Mouse (Mus musculus): ENCODE data around the gene Gm11733.

Gene Gm11733

DNA sequence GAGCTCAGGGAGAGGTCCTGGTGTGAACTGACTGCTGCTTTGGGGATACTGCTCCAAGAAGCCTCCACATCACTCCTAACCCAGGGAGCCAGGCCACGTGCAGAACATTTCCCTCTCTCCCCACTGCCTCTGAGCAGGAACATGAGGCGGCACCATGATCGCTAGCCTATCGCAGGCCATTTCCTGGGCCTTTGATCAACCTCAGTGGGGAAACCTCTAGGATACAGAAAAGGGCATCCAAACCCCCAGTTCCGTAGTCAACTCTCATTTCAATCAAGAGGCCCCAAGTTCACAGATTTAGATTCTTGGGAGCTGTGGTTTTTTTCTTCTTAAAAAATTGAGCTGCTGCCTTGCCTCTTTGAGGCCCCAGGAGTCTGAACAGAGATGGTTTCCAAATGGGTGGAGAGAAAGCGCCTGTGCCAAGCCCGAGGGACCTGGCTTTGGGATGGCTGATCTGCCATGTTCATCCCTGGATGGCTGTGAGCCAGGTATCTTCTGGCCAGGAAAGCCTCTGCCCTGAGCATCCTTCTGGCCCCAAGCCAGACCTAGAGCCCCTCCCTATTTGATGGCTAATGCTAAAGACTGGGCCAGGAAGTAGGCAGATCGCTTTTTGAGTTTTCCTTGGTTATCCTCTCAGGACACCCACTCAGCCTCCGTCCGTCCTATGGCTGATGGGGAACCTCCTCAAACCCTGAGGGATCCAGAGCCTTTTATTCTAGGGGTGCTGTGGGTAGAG is 5.7 kb upstream of the Gm11733 start:
- peak; percentile 91 to 94 for DNase-seq

DNA sequence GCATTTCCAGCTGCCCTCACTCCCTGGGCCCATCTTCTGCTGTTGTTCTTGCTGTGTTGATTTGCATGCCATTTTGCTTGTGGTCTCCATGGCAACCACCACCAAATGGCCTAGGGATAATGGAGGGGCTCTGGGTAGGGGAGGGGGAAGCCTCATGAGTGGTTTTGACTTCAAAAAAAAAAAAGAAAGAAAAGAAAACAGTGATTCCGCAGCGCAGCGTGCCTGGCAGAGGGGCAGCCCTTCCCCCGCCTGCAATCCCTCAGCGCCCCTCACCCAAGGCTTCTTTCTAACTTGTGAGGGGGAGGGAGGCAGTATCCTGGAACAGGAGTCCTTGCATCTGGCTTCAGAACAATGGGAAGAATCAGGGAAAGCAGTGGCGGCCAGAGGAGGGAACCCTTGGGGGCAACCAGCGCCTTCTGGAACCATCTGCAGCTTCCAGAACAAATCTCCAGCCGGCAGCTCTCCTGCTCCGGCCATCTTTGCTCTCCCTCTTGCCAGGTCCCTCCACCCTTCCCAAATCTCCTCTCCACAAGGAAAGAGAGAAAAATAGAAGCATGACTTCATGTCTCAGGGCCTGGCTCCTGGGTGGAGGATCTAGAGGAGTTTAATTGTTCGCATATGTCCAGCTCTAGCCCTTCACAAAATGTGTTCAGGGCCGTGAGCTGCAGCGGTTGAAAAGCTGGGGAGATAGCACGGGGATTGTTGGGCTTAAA is 5.0 kb upstream of the Gm11733 start:
- DNase-seq = peak; percentile 70 to 71

DNA sequence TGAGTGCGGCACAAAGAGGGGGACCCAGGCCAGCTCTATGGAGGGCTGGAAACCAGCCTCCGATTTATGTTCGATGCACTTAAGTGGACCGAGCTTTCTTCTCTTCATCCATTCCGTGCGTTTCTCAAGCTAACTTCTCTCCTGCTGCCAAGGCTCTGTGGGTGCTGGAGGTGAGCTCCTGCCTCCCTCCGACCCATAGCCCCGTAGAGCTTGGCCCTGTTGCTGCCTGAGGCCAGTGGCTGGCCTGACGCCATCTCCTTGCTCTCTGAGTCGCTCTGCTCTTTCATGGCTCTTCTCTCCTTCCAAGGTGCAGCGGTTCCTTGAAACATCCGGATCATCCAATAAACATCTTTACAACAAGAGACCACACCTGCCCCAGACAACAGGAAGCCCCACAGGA is 4.4 kb upstream of the Gm11733 start:
- peak; percentile 73 to 74 for DNase-seq

DNA sequence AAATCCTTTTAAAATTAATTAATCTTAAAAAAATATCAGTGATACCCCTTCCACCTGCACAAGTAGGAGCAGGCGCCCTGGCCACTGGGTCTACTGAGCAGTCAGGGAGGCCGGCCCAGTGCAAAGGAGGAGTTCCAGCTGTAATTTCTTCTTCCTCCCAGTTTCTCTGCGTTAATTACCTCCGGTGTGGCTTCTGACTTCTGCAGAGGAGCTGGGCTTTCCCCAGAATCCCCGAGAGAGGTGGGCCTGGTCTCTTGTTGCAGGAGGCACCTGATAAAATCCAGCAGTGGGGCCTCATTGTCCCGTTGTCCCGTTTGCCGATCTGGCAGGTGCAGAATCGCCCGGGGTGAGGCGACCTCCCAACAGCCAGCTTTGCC is 1.9 kb upstream of the Gm11733 start:
- DNase-seq = no peak

DNA sequence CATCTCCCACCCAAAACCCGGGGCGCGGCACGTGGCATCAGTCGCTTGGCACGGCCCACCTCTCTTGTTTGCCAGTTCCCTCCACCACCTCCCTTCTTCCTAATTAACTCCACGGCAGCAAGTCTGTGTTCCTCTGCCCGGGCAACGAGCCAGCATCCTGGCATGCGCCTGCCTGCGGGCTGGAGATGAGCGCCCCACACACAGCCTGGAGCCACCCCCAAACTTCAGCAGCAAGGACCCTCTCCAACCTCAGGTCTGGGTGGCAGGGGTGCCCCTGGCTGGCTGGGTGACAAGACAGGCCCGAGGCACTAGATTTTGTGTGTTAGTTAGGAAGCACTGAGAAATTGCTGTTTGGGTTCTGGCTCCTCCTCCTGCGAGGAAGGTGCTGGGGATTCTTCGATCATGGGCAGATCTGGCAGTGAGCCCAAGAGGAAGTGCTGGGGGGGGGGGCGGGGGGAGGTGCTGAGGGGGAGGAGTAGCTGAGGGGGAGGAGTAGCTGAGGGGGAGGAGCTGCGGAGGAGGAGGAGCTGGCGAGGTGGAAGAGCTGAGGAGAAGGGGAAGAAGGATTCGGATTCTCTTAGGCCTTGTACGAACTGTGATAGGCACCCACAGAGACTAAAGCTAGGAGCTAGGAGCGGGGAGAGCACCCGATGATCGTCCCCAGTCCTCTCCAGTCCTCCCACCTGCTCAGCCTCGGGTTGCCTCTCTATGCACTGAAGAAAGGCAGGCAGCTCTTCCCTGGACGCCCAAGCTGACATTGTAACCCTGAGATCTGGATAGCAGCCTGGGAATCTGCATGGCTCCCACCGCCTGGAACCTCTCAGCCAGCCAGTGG is 1.3 kb upstream of the Gm11733 start:
- DNase-seq = peak; percentile 99

DNA sequence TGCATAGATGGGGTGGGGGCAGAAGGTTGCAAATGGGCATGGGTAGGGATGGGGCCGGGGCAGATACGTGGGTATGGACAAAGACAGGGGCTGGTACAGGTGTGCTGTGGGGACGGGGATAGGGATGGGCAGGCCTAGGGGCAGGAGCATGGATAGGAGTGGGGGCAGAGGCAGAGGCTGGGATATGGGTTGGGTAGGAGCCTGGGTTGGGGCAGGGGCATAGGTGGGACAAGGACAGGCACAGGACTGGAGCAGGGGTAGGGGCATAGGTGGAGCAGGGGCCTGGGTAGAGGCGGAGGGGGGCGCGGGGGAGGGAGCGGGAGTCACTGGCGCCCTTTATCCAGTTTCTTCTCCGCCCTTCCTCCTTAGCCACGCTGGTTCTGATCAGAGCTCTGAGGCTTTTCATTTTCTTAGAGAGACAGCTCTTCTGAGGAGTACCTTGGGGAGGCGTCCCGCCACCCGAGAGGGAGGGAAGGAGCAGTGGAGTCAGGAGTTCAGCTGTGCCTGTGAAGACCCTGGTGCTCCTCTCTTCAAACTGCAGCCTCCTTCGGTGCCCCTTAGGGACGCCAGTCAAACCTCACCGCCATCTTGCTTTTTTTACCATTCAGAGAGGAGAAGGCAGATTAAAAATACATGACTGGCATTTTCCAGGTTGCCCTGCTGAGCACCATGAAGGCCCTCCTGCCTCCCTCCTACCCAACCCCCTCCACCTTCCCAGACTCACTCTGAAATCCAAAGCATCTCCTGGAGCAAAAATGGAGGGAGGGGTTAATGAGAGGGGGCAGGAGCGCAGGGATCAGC is 7.4 kb downstream of the Gm11733 start:
- no peak for DNase-seq

DNA sequence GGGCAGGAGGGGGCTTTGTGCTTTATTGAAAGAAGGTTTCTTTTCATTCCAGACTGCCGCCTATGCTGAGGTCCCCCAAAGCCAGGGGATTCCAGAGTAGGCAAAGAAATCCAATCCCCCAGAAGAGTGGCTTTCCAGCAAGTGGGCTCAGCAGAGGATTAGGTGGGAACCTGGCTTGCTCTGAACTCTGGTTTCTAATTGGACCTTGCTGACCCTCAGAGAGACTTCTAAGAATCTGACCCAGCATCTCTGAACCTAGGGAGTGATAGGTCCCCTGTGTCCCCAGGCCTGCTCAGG is 8.0 kb downstream of the Gm11733 start:
- DNase-seq = no peak

DNA sequence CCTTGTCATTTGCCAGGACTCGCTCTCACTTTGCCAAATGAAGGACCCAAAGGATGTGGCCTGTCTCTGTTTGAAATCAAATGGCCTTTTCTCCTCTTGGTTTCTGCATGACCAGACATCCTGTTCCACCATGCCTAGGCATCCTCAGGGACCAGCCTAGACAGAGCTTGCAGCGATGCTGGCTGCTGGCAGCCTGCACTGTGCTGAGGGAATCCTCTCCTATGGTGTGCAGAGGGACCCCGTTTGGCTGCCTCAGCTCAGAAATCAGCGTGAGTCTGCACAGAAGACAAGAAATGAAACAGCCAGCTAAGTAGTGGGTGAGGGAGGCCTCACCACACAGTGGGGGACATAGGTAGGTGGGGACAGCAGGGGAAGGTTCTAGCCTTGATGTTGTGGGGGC is 12.6 kb downstream of the Gm11733 start:
- DNase-seq = no peak

DNA sequence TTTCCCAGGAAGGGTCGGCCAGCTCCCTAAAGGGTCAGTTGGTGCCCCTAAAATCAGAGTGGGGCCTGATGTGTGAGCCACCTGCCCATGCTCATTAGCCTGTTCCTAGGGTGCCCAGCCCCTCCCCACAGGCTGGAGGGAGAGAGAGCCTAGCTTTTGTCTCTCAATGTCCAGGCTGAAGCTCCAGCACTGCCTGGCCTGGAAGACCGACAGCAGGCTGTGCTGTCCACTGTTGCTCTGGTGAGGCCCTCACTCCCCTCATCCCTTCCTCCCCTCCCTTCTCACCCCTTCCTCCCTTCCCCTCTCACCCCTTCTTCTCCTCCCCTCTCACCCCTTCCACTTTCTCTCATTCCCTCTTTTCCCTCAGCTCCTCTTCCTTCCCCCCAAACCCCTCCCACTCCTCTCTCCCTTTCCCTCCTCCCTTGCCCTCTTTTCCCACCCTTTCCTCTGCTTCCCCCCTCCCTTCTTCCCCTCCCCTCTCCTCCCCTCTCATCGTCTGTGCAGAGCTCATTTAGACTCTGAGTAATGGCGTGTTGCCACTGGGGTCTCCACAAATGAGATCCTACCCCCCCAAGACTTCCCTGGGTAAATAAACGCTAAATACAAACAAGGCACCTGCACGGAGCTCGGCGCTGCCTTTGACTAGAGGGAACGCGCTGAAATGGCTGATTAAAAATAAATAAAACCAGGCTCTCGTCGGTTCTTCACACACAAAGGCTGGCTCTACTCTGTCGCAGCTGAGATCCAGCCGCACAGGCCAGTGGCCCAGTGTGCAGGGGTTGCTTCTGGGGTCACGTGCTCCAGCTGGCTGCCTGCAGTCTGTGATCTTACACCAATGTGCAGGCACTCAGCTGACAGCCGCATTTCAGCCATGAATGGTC is 13.3 kb downstream of the Gm11733 start:
- peak; percentile 58 for DNase-seq

DNA sequence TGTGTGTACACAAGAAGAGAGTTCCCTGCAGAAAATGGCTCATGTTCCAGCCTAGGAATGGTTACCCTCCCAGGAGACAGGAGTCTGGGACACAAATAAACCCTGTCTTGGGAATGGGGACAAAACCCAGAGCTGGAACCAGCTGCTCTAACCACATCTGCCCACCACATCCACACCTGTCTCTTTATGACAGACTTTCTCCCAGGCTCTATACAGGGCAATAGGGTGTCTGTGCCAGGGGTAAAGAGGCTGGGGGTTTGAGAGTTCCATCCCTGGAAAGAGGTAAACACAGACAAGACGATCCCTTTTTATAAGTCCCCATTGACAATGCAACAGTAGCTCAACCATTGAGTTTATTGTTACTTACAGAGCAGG is 14.0 kb downstream of the Gm11733 start:
- no peak for DNase-seq

DNA sequence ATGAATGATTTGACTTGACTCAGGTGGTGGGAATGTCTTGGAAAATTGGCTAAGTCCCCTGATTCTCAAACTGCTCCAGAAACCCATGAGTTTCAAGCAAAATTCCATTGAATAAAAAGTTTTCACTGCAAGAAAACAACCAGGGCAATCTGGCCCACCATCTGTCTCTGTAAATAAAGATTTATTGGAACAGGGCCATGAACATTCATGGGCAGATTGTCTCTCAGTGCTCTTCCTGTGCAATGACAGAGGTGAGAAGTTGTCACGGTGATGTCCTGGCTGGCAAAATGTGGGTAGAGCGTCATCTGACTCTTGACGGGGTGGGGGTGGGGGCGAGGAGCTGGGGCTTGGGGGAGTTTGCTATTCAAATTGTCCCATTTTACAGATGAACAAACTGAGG is 24.8 kb downstream of the Gm11733 start:
- DNase-seq = peak; percentile 55 to 68

DNA sequence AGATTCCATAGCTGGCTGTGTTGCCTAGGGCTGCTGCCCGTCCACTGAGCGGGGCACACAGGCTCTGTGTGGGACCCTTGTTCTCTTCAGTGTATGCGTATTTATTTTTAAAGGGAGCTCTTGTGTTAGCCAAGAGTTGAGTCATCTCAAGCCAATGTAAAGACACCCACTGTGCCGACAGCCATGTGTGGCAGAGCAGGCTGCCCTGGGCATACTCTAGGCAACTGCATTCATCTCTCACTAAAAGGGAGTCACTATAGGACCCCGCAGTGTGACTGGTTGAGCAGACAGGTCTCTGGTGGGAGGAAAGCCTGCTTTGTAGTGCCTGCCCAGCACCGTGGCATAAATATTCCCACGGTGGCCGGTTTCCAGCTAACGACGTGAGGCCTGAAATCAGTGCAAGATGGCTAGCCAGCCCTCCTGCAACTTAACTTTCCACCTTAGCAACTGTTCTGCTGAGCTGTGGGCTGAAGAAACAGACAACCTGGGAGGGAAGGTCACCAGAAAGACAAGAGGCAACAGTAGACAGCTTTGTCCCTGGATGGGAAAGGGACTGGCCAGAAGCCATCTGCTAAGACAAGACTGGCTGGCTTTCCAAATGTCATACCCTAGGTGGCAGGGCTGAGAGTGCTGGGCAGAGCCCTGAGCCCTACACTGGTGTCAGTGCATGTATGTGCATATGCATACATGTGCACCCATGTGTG is 31.7 kb downstream of the Gm11733 start:
- DNase-seq = peak; percentile 81 to 82

DNA sequence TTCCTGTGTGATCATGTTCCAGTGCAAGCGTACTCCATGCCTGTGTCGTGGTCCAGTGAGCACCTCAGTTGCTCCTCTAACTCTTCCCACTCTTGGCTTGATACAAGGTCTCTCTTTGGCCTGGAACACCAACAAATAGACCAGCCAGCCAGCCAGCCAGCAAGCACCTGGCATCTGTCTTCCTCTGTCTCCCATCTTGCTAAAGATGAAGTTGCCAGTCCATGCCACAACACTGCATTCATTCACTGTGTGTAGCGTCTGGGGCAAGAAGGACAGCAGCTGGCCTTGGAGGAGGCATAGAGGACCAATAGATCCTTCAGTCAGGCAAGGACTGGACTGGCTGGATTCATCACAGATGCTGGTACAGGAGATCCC is 32.2 kb downstream of the Gm11733 start:
- DNase-seq = peak; percentile 56 to 59

DNA sequence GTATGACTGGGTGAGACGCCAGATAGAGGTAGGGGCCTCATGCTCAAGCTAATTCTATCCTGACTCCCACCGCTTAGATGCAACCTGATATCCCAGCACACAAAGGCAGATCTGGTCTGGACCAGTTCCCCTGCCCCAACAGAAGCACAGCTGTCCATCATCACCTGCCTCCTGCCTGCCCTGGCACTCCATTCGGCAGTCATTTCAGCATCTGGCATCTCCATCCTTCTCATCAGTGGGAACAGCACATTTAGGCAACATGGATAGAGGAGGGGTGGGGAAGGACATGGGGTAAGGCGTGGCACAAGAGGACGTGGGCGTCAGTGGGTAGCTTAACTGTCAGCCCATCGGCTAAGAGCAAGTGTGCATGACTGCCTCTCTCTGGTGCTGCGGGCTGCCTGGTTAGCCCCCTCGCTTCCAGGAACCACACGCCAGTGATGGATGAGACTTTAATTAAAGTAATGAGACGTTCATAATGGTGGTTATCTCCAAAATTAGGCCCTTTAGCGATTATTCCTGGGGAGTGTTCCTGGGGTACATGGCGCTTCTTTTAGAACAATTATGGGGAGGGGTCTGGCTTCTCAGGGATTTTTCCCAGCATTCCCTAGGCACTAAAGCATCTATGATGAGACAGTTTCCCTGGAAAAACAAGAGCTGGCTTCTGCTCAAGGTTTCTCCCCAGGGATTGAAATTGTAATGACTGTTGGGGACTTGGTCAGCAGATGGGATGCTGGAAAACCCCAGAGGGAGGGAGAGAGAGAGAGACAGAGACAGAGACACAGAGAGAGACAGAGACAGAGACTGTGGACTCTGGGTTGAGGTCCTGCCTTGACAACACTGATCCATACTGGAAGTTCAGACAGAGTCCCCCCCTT is 38.0 kb downstream of the Gm11733 start:
- no peak for DNase-seq

DNA sequence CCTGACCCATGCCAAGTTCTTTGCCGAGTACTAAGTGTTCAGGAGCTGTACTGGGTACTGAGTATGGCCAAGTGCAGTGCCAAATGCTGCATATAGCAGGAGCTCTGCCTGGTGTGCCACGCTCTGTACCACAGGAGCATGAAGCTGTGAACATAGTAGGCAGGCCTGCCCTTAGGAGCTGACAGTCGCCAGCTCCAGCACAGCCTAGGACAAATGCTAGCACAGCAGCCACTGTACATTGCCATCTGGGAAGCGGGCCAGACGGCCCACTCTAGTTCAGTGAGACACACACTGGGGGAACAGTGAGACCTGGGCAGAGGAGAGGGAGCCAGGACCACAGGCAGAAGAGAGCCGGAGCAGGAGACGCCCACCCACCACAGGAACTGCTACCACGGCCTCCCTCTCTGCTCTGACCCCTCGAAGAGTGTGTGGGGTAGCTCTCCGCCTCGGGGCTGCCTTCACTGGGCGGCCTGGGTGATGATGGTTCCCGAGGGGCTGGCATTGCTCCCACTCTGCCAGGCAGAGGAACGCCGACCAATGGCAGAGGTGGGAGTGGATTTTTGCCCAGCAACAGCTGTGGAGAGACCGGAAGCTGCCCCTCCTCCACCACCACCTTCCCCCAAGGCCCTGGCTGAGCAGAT is 38.8 kb downstream of the Gm11733 start:
- peak; percentile 82 to 83 for DNase-seq

DNA sequence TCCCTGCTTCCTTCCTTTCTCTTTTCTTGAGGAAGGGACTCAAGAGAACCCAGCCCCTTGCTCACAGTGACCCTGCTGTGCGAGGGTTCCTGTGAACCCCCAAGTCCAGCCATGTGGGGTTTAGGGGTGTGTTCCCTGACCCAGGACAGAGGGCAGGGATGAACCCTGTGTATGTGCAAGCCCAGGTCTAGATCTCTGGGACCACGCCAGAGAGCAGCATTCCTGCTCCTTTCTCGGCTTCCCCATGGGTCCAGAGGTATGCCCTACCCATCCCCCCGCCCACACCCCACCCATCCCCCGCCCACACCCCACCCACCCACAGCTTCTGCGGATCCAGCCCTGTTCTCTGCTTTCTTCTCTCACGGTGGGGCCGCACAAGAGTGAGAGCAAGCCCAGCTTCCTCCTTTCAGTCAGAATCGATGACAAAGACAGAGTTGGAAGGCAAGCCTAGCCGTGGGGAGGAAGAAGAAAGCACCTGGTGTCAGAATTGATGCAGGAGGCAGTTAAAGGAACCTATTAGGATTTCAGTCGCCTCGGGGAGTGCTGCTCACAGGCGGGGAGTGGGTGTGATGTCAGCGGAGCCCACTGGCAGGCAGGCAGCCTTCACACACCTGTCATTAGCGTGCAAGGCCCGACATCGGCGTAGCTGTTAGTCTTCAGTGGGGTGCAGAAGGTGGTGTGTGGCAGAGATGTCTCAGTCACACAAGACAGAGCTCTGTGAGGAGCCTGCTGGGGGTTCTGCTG is 41.6 kb downstream of the Gm11733 start:
- no peak for DNase-seq

DNA sequence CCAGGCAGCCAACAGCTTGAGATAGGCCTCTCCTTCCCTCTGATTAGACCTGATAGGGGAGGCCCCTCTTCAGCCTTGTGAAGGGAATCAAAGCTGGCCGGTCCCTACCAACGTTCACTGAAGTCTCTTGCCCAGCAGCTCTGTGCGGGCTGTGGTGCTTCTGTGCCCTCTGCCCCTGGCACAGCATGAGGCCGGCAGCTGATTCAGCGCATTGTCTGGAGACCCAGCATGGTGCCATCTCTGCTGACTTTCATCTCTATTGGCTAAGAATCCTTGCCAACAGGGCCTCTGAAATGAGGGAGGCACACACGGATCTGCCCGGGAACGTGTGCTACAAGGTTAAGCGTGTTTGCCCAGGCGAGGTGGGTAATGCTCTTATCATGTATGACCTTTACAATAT is 48.2 kb downstream of the Gm11733 start:
- DNase-seq = no peak

DNA sequence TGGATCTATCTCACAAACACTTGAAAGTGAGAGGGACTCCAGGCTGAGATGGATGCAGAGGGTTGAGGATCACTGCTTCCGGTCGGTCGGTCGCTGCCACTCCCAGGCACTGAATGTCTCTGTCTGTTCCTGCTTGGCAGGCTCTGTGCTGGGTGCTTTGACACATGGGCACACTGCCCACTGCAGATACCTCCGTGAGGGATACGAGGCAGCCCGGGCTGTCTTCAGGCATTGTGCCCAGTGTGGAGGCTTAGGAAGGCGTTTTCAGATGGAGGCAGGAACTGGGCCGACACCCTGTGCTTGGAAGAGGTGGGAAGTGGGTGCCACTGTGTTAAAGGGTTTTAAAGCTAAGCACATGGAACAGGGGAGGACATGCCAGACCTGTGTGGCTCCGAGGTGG is 50.7 kb downstream of the Gm11733 start:
- DNase-seq = peak; percentile 73 to 79

All from cerebellum, postnatal 10 days (tissue).